Mouse (Mus musculus) liver, embryonic 14.5 days (tissue): ENCODE results near the gene Hdac1.

ENCODE experiments used
- CTCF ChIP-seq: IDR thresholded peaks from 2 replicates; pipeline ENCODE4 v1.5.1; 2016; ENCODE audit warnings: antibody characterized with exemption, low read depth, control low read depth
- EP300 ChIP-seq: IDR thresholded peaks from 2 replicates; pipeline ENCODE4 v1.6.1; 2016; ENCODE audit warnings: antibody characterized with exemption, low read depth

DNA sequence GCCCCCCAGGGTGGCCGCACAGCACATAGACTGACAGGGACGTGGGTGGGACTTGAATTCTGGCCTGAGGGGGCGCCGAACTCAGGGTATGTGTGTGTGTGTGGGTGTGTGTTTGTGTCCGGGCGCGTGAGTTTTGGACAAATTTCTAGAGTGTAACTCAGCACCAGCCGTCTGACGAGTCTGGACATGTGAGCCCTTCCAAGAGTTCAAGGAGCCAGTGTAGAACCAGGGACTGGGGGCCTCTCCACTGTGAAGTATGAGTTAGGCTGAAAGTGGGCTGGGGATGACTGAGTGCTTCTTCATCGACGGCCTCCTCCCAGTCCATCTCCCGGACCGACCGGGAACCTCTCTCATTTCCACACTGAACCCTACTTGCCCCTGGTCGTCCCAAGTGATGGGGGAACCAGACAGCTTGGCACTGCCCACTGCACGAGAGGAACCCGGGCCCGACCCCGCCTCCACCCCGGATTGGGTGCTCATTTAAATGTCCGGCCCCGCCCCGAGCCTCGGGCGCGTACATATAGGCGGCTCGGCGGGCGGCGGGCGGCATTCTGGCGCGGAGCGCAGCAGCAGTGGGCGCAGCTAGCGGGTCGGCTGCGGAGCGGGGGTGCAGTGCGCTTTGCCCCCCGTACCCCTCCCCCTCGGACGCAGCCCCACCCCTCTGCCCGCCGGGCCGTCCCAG is 29.3 kb downstream of the Hdac1 start, which contains the start of gene Marcksl1:
- TF ChIP-seq EP300 (no peak), CTCF (no peak)
